Mouse (Mus musculus): Measurements from ENCODE around the gene Ikbke.

DNA sequence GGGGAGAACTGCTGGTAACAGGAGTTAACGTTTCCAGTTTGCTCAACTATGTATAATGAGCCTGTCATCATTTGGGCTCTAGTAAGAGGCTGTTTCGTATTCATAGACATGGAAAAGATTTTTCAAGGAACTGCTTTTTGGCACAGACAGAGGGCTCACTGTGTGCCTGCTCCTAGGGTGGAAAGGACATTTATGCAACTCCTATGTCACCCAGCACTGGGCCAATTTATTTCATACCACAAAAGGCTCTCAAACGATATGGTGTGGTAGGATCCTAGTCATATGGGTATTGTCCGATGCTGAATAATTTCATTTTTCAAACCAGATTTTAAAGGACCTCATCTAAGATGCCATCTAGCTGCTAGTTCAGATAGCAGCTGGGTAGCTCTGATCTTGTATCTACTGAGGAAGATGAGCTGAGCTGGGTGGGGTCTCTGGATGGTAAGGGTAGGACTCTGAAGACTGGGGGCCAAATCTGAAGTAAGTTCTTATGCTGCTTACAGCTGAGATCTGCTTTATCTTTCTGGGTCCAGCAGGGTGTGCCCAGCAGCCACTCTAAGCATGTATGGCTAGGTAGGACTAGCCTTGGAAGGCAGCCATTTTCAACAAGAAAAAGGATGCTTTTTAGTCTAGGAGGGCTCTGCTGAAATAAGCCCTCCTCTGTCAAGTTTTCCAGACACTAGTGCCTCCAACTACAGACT, 14.0 kb upstream of the Ikbke start:
- TF ChIP-seq CTCF (conservative IDR thresholded peaks at IDR 0.05; ENCODE audit: low read length) (no peak), POU5F1 (IDR thresholded peaks at IDR 0.05; ENCODE audit: borderline replicate concordance, low read length) (no peak), NANOG (IDR thresholded peaks at IDR 0.05; ENCODE audit: borderline replicate concordance, low read length) (no peak)
